Mouse (Mus musculus) intestine, embryonic 14.5 days (tissue): ENCODE data around the gene B3galt4. TPM values are rescaled to one million over a fixed set of nuclear protein-coding genes. Genes with fewer than 3 reads are reported as not detected.

Source experiments
- ATAC-seq: fragments of 200-750 bp; cut with Nextera tagmentation; replicated peaks from 2 replicates; pipeline ENCODE4 v1.8.0; 2017; ENCODE audit warnings: low read depth, moderate number of reproducible peaks, moderate TSS enrichment, moderate library complexity; ENCODE audit not compliant: low FRiP score, low TSS enrichment
- DNase-seq: peaks from one replicate; pipeline ENCODE4 v3.0.0-alpha.2; 2018; ENCODE audit warnings: low spot score
- H3K27ac ChIP-seq: fragments of 300-500 bp; sonication (generic); 2 replicates; pipeline ENCODE4 v1.5.1; 2014; ENCODE audit warnings: low read depth, mild to moderate bottlenecking, control low read depth
- H3K27me3 ChIP-seq: fragments of 300-500 bp; sonication (generic); replicated peaks from 2 replicates; pipeline ENCODE4 v1.6.1; 2014; ENCODE audit warnings: low read length, control low read depth; ENCODE audit not compliant: control insufficient read depth, insufficient read depth
- H3K36me3 ChIP-seq: fragments of 300-500 bp; sonication (generic); 2 replicates; pipeline ENCODE4 v1.6.1; 2014; ENCODE audit warnings: low read length, control low read depth; ENCODE audit not compliant: control insufficient read depth, insufficient read depth
- H3K4me1 ChIP-seq: fragments of 300-500 bp; sonication (generic); replicated peaks from 2 replicates; pipeline ENCODE4 v1.6.1; 2014; ENCODE audit warnings: low read length, control low read depth, mixed read lengths; ENCODE audit not compliant: control insufficient read depth, insufficient read depth
- H3K4me2 ChIP-seq: fragments of 300-500 bp; sonication (generic); 2 replicates; pipeline ENCODE4 v1.6.1; 2014; ENCODE audit warnings: low read length
- H3K4me3 ChIP-seq: fragments of 300-500 bp; sonication (generic); 2 replicates; pipeline ENCODE4 v1.5.1; 2014; ENCODE audit warnings: low read depth, low read length, control low read depth, mixed read lengths
- H3K9ac ChIP-seq: fragments of 300-500 bp; sonication (generic); 2 replicates; pipeline ENCODE4 v1.6.1; 2014; ENCODE audit warnings: mild to moderate bottlenecking, low read length
- H3K9me3 ChIP-seq: fragments of 300-500 bp; sonication (generic); 2 replicates; pipeline ENCODE4 v1.6.1; 2016; ENCODE audit warnings: low read length, control low read depth; ENCODE audit not compliant: control insufficient read depth
- WGBS: fragments of 180-500 bp; shearing (Covaris S2); extraction: QIAGEN DNeasy Blood & Tissue Kit; methylation state at CpG from one replicate; pipeline ENCODE4 v1.1.7; 2014; 5-methylcytosine and 5-hydroxymethylcytosine counted together
- polyA plus RNA-seq: library from polyadenylated mRNA; unstranded; fragments of >200 nt; fragmentation: Nextera tagmentation; extraction: Ambion mirVana; gene quantifications from 2 replicates; pipeline ENCODE4 v1.2.1, GENCODE M21; 2014

The B3galt4 gene
- polyA plus RNA-seq, 1 experiment from 2014 or later = 3.7 TPM

- DNase-seq = no peak
- H3K9ac ChIP-seq = no peak overlapping the region
- H3K27ac ChIP-seq = no peak overlapping the region
- peaks cover 52% of the 10 kb centered on the region for H3K36me3 ChIP-seq
- no peak overlapping the region for H3K4me2 ChIP-seq
- H3K4me1 ChIP-seq = peaks cover 7% of the 10 kb centered on the region; the same call in 1 of the 2 replicates
- 94% methylated on average over 15 of the region's 15 CpGs for WGBS
- H3K4me3 ChIP-seq = no peak overlapping the region
- no peaks in the 10 kb centered on the region for H3K9me3 ChIP-seq
- no peak for ATAC-seq
- H3K27me3 ChIP-seq = no peaks in the 10 kb centered on the region
Measured at GRCm38 (mm10) chr17:33959948-33960347, 8.7 kb upstream of the B3galt4 start.

- no peak for ATAC-seq
- no peak overlapping the region for H3K4me3 ChIP-seq
- H3K27me3 ChIP-seq = no peaks in the 10 kb centered on the region
- H3K4me1 ChIP-seq = peaks cover 13% of the 10 kb centered on the region
- no peak for DNase-seq
- no peak overlapping the region for H3K27ac ChIP-seq
- no peak overlapping the region for H3K9ac ChIP-seq
- peaks cover 56% of the 10 kb centered on the region for H3K36me3 ChIP-seq
- H3K9me3 ChIP-seq = no peaks in the 10 kb centered on the region
- no peak overlapping the region for H3K4me2 ChIP-seq
- 95% methylated on average over 13 of the region's 13 CpGs for WGBS
Measured at GRCm38 (mm10) chr17:33959135-33959534, 7.8 kb upstream of the B3galt4 start.

GRCm38 (mm10) chr17:33958451-33958850 is 7.2 kb upstream of the B3galt4 start:
- H3K9ac ChIP-seq = no peak overlapping the region
- no peaks in the 10 kb centered on the region for H3K9me3 ChIP-seq
- no peaks in the 10 kb centered on the region for H3K27me3 ChIP-seq
- H3K4me1 ChIP-seq = peaks cover 19% of the 10 kb centered on the region
- WGBS = 94% methylated on average over 11 of the region's 11 CpGs
- no peak for DNase-seq
- H3K4me2 ChIP-seq = no peak overlapping the region
- no peak overlapping the region for H3K27ac ChIP-seq
- no peak for ATAC-seq
- H3K36me3 ChIP-seq = peaks cover 62% of the 10 kb centered on the region
- H3K4me3 ChIP-seq = no peak overlapping the region

GRCm38 (mm10) chr17:33957493-33957892 is 6.2 kb upstream of the B3galt4 start:
- H3K27ac ChIP-seq = no peak overlapping the region
- no peak overlapping the region for H3K4me2 ChIP-seq
- no peak overlapping the region for H3K9ac ChIP-seq
- no peak overlapping the region for H3K4me3 ChIP-seq
- H3K9me3 ChIP-seq = no peaks in the 10 kb centered on the region
- ATAC-seq = no peak
- H3K36me3 ChIP-seq = peaks cover 62% of the 10 kb centered on the region
- peaks cover 29% of the 10 kb centered on the region for H3K4me1 ChIP-seq
- 91% methylated on average over 6 of the region's 6 CpGs for WGBS
- no peaks in the 10 kb centered on the region for H3K27me3 ChIP-seq
- no peak for DNase-seq

- peaks cover 58% of the 10 kb centered on the region for H3K36me3 ChIP-seq
- peak overlapping the region; percentile 78 for H3K9ac ChIP-seq
- H3K4me3 ChIP-seq = peak overlapping the region; percentile 99
- H3K27ac ChIP-seq = peak overlapping the region; percentile 92
- ATAC-seq = no peak
- no peaks in the 10 kb centered on the region for H3K27me3 ChIP-seq
- no peak for DNase-seq
- H3K9me3 ChIP-seq = no peaks in the 10 kb centered on the region
- H3K4me1 ChIP-seq = peaks cover 34% of the 10 kb centered on the region
- peak overlapping the region; percentile 99 for H3K4me2 ChIP-seq
- 7% methylated on average over 10 of the region's 10 CpGs for WGBS
Measured at GRCm38 (mm10) chr17:33956336-33956735, 5.0 kb upstream of the B3galt4 start.

DNA sequence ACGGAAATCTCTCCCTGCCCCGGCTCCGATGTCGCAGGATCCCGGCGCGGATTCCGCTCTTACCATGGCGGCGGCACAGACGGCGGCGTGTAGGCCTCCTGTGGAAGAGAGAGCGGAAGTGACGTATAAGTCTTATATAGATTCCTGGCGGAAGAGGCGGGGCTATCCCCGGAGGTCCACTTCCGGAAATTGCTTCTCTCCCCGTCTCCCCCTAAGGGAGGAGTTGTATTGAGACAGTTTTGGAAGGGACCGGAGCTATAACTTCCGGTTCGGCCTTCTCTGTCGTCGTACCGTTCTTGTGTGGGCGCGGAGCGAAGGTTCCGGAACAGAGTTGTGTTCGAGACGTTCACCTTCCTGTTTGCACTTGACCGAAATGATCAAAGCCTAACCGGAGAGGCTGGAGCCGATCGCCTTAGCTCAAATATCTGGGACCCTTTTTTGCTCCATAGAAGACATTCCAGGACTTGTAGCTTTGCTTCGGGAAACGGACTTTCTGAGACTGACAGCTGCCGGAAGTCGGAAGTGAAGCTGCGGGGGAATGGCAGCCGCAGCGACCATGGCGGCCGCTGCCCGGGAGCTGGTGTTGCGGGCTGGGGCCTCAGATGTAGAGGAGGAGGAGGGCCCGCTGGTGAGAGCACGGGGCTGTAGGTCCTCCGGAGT is 4.4 kb upstream of the B3galt4 start, which contains the start of the genes Vps52 and Rps18:
Gene Vps52, plus strand, starts transcription at position 258 of the 660 bp plus-strand sequence.
Gene Rps18, minus strand, starts transcription at position 447 of the 660 bp plus-strand sequence.
- Histone ChIP-seq H3K4me1 (peaks cover 34% of the 10 kb centered on the region), H3K36me3 (peaks cover 52% of the 10 kb centered on the region), H3K9me3 (no peaks in the 10 kb centered on the region), H3K9ac (peak within 1 kb of the TSS; percentile 99), H3K4me2 (peak within 1 kb of the TSS; percentile 99), H3K27me3 (no peaks in the 10 kb centered on the region), H3K4me3 (peak within 1 kb of the TSS; percentile 99), H3K27ac (peak within 1 kb of the TSS; percentile 92)
- peak; percentile 98 for DNase-seq
- peak; percentile 80 for ATAC-seq
- under 1% methylated on average over 50 of the region's 50 CpGs for WGBS

DNA sequence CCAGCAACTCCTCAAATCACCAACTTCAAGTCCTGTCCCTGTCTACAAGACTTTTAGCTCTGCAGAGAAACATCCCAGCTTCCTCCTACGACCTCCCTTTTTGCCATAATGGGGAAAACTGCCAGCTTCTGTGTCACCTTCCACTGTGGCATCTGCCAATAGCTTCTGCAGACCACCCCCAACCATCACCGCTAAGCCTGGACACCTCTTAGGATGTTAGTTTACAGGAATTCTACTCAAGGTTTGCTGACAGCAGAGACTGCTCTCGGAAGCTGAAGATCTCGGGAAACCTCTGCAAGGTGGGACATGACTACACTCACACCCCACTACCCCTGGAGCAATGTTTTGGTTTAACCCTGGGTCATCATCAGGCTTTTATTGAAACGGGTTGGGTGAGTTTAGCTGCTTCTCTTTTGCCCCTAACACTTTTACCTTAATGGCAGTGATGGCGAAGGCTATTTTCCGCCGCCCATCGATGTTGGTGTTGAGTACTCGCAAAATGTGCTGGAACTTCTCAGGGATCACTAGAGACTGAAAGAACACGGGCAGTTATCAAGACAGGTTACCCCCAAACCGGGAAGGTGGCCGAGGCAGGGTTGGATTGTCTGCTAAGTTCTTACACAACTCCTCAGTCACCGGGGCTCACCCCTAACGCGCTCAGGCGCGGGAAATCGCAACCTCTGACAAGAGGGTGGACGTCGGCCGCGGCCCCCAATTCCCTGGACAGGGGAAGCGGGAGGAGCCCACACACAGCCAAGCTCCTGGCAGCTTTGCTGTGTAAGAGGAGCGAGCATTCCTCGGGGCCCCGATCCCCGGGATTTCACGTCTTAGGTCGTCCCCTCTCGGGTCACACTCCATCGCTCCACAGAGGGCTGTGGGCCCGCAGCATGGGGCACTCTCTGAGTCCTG is 3.6 kb upstream of the B3galt4 start:
- peak overlapping the region; percentile 99 for H3K4me3 ChIP-seq
- under 1% methylated on average over 33 of the region's 33 CpGs for WGBS
- peaks cover 41% of the 10 kb centered on the region for H3K4me1 ChIP-seq
- H3K27ac ChIP-seq = peak overlapping the region; percentile 92
- DNase-seq = no peak
- peak overlapping the region; percentile 99 for H3K9ac ChIP-seq
- no peaks in the 10 kb centered on the region for H3K9me3 ChIP-seq
- H3K4me2 ChIP-seq = peak overlapping the region; percentile 99
- peak; percentile 25 for ATAC-seq
- peaks cover 46% of the 10 kb centered on the region for H3K36me3 ChIP-seq
- H3K27me3 ChIP-seq = no peaks in the 10 kb centered on the region

DNA sequence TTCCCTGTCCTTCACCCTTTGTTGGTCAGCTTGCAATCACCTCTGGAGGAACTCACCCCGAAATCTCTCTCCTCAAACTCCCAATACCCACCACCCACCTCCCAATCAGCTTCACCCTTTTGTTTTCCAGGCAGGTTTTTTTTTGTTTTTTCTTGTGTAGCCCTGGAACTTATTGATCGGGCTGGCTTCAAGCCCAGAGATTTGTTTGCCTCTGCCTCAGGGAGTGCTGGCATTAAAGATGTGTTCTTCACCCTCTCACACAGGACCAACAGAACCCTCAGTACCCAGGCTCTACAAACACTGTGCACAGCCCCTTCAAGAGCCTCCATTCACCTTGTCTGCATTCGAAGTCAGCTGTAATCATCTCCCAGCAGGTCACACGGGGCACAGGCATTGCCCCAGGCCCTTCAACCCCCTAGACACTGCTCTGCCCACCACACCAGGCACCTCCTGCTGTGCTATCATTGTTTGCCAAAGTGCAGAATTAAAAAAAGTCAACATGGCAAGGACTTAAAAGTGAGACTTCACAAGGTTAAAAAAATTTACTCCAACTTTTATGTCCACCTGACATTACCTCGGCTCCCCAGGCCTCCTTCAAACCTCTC is 2.8 kb upstream of the B3galt4 start:
- Histone ChIP-seq H3K4me3 (peak overlapping the region; percentile 99), H3K4me1 (peaks cover 48% of the 10 kb centered on the region), H3K9ac (peak overlapping the region; percentile 99), H3K9me3 (no peaks in the 10 kb centered on the region), H3K4me2 (peak overlapping the region; percentile 99), H3K36me3 (peaks cover 43% of the 10 kb centered on the region), H3K27ac (peak overlapping the region; percentile 92), H3K27me3 (no peaks in the 10 kb centered on the region)
- 46% methylated on average over 5 of the region's 5 CpGs for WGBS
- DNase-seq (no peak), ATAC-seq (no peak)
